Mouse (Mus musculus) neural tube, embryonic 15.5 days (tissue): ENCODE results near the gene Gm42906. TPM values are rescaled to one million over a fixed set of nuclear protein-coding genes. Genes with fewer than 3 reads are reported as not detected.

ENCODE experiments used
- ATAC-seq: fragments of 200-750 bp; cut with Nextera tagmentation; 2 replicates; pipeline ENCODE4 v1.8.0; 2017; ENCODE audit warnings: mild to moderate bottlenecking, moderate TSS enrichment, moderate library complexity; ENCODE audit not compliant: low FRiP score
- H3K27ac ChIP-seq: fragments of 300-500 bp; sonication (generic); replicated peaks from 2 replicates; pipeline ENCODE4 v1.5.1; 2015; ENCODE audit warnings: mild to moderate bottlenecking, inconsistent platforms
- H3K27me3 ChIP-seq: fragments of 300-500 bp; sonication (generic); replicated peaks from 2 replicates; pipeline ENCODE4 v1.6.1; 2015; ENCODE audit warnings: inconsistent platforms
- H3K36me3 ChIP-seq: fragments of 300-500 bp; sonication (generic); 2 replicates; pipeline ENCODE4 v1.6.1; 2015; ENCODE audit warnings: inconsistent platforms
- H3K4me1 ChIP-seq: fragments of 300-500 bp; sonication (generic); 2 replicates; pipeline ENCODE4 v1.6.1; 2015; ENCODE audit warnings: inconsistent platforms
- H3K4me2 ChIP-seq: fragments of 300-500 bp; sonication (generic); 2 replicates; pipeline ENCODE4 v1.6.1; 2015; ENCODE audit warnings: inconsistent platforms, mild to moderate bottlenecking, moderate library complexity
- H3K4me3 ChIP-seq: fragments of 300-500 bp; sonication (generic); replicated peaks from 2 replicates; pipeline ENCODE4 v1.5.1; 2015; ENCODE audit warnings: mild to moderate bottlenecking, inconsistent platforms
- H3K9ac ChIP-seq: fragments of 300-500 bp; sonication (generic); replicated peaks from 2 replicates; pipeline ENCODE4 v1.6.1; 2015; ENCODE audit warnings: mild to moderate bottlenecking, inconsistent platforms
- H3K9me3 ChIP-seq: fragments of 300-500 bp; sonication (generic); replicated peaks from 2 replicates; pipeline ENCODE4 v1.6.1; 2016; ENCODE audit warnings: inconsistent platforms
- WGBS: fragments of 180-500 bp; shearing (Covaris S2); methylation state at CpG from one replicate; pipeline ENCODE4 v1.1.7; 2015; ENCODE audit warnings: mixed read lengths; 5-methylcytosine and 5-hydroxymethylcytosine counted together
- polyA plus RNA-seq: library from polyadenylated mRNA; unstranded; fragments of >200 nt; fragmentation: Nextera tagmentation; extraction: Ambion mirVana; gene quantifications from 2 replicates; pipeline ENCODE4 v1.2.1, GENCODE M21; 2015

The Gm42906 gene
- polyA plus RNA-seq, 1 experiment from 2014 or later, result not detected

DNA sequence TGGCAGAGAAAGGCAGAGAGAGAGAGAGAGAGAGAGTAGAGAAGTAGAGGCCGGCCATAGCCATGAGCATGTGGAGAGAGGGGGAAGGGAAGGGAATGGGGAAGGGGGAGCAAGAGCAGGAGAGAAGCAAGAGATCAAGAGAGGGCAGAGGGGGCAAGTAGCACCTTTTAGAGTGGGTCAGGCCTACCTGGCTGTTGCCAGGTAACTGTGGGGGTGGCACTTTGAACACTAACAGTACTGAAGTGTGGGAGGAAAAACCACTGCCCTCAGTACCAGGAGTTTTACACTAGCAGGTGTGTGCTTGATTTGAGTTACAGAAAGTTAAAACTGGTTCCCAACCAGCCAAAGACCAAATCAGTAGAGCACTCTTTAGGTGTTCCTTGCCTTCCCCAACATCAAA, 272.7 kb downstream of the Gm42906 start:
- H3K4me3 ChIP-seq, result no peak overlapping the region
- H3K9ac ChIP-seq, result no peak overlapping the region
- no peak overlapping the region for H3K27ac ChIP-seq
- peaks cover 3% of the 10 kb centered on the region; the same call in 1 of the 2 replicates for H3K4me1 ChIP-seq
- no peaks in the 10 kb centered on the region for H3K9me3 ChIP-seq
- H3K4me2 ChIP-seq, result no peak overlapping the region
- no peak for ATAC-seq
- WGBS, result 84% methylated on average over 1 of the region's 1 CpGs
- H3K36me3 ChIP-seq, result no peaks in the 10 kb centered on the region
- H3K27me3 ChIP-seq, result no peaks in the 10 kb centered on the region

DNA sequence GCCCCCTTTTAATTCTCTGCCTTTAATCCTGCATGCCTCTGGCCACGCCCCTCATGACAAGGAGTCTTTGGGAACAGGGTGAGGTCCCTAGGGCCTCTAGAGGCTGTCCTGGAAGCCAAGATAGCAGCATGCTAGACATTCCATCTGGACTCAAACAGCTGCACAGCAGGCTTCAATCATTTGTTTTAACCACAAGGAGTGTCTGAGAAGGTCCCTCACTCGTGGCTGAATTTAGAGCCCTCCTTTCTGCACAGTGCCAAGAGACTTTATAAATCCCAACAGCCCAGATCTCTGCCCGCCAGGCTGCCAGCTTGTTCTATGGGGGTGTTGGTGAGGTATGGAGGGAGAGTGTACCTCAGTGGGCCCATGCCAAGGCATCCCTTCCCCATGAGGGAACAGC, 273.2 kb downstream of the Gm42906 start:
- no peak for ATAC-seq
- H3K9me3 ChIP-seq, result no peaks in the 10 kb centered on the region
- WGBS, result 42% methylated on average over 3 of the region's 3 CpGs
- H3K4me3 ChIP-seq, result no peak overlapping the region
- H3K4me2 ChIP-seq, result no peak overlapping the region
- no peaks in the 10 kb centered on the region for H3K36me3 ChIP-seq
- no peak overlapping the region for H3K9ac ChIP-seq
- H3K4me1 ChIP-seq, result 0 out of 2 replicates have a peak, but pooled peaks cover 5% of the 10 kb centered on the region
- H3K27ac ChIP-seq, result no peak overlapping the region
- H3K27me3 ChIP-seq, result no peaks in the 10 kb centered on the region

DNA sequence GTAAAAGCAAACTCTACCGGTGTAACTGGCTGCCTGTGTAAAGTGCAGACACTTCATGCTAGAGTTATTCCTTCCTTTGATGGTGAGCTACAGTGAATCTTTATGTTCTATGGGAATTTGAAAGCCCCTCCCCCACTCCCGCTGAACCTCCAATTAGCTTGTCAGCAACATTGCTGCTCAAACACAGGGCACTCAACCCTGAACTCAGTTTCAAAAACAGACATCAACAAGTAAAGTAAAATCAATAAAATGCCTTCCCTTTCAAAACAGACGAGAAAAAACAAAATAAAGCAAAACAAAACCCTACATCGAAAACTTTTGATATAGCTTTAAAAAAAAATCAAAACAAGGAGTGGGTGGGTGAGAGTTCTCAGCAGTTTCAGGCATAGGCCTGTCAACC, 273.9 kb downstream of the Gm42906 start:
- Histone ChIP-seq H3K4me3 (no peak overlapping the region), H3K4me2 (no peak overlapping the region), H3K36me3 (no peaks in the 10 kb centered on the region), H3K4me1 (0 out of 2 replicates have a peak, but pooled peaks cover 10% of the 10 kb centered on the region), H3K27ac (no peak overlapping the region), H3K9ac (no peak overlapping the region), H3K27me3 (no peaks in the 10 kb centered on the region), H3K9me3 (no peaks in the 10 kb centered on the region)
- 79% methylated on average over 4 of the region's 4 CpGs for WGBS
- no peak for ATAC-seq

DNA sequence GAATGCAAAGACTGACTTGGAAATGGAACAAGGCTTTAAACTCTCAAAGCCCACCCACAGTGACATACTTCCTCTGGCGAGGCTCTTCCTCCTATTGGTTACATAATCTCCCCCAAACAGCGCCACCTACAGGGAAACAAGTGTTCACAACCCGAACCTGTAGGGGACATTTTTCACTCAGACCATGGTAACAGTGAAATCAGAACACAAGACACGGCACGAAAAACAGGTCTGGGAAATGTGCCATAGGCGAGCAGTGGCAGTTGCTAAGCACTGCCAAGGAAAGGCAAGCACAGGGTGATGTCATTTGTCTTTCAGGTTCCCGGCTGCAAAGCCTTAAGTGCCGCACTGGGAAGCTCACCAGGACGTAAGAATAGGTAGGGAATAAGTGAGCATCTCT, 276.4 kb downstream of the Gm42906 start:
- Histone ChIP-seq H3K9ac (no peak overlapping the region), H3K27me3 (no peaks in the 10 kb centered on the region), H3K9me3 (no peaks in the 10 kb centered on the region), H3K4me2 (no peak overlapping the region), H3K27ac (no peak overlapping the region), H3K4me1 (0 out of 2 replicates have a peak, but pooled peaks cover 10% of the 10 kb centered on the region), H3K4me3 (no peak overlapping the region), H3K36me3 (no peaks in the 10 kb centered on the region)
- ATAC-seq, result no peak
- WGBS, result 79% methylated on average over 9 of the region's 9 CpGs

DNA sequence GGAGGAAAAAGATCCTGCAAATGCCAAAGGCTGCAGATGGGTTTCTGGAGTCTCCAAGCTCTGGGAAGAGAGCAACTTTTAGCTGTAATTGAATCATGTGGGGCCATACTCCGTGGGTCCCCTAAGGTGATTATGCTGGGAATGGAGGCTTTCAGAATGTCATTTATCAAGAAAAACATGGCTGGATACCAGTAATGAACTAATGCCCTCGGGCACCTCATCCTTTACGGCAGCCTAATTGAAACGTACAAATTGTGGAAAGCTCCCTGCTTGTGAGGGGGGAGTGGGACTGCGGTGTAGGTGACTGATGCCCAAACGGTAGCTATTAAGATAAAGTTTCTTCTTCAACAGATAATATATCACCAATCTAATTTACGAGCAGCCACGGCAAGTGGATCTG, 278.5 kb downstream of the Gm42906 start:
- H3K4me3 ChIP-seq, result no peak overlapping the region
- 30% methylated on average over 8 of the region's 8 CpGs for WGBS
- no peak for ATAC-seq

DNA sequence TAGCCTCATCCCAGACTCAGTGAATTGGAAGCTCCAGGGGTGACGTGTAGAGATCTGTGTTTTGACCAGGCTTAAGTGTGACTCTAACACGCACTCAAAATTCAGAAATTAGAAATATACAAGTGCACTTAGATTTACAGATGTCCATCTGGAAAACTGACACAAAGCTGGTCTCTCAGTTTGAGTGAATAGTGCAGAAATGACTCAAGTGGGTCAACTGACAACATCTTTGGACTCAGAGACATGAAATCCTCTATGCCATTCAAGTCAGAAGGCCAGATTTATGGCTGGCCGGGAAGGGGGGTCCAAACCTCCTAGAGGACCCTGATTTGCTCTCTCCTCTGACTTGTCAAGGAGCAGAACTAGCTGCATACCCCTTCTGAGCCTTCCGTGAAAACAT, 279.9 kb downstream of the Gm42906 start:
- Histone ChIP-seq H3K9ac (no peak overlapping the region), H3K9me3 (no peaks in the 10 kb centered on the region), H3K27me3 (no peaks in the 10 kb centered on the region), H3K4me3 (no peak overlapping the region), H3K4me1 (peaks cover 20% of the 10 kb centered on the region), H3K36me3 (no peaks in the 10 kb centered on the region), H3K27ac (no peak overlapping the region), H3K4me2 (no peak overlapping the region)
- WGBS, result 87% methylated on average over 4 of the region's 4 CpGs
- ATAC-seq, result no peak

More for the DNA sequence above, 278.5 kb downstream of the Gm42906 start:
- Histone ChIP-seq H3K9ac (no peak overlapping the region), H3K27me3 (no peaks in the 10 kb centered on the region), H3K27ac (no peak overlapping the region), H3K36me3 (no peaks in the 10 kb centered on the region), H3K9me3 (no peaks in the 10 kb centered on the region), H3K4me1 (0 out of 2 replicates have a peak, but pooled peaks cover 7% of the 10 kb centered on the region), H3K4me2 (no peak overlapping the region)

DNA sequence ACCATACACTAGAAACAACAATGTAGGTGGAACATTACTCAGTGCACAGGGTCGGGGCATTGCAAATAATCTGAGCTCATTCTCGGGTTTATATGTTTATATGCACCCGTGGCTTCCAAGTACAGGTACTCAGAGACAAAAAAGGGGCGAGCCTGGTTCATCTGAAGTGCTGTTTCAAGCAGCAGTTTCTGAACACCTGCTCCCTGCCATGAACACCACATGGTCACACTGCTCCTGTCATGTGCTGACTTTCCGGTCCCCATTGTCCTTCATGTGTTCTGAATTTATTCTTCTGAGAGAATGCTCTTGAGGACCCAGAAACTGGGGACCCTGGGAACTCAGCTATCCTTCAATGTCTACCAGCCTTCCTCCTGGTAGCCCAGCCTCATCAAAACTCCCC, 282.2 kb downstream of the Gm42906 start:
- Histone ChIP-seq H3K9ac (no peak overlapping the region), H3K27me3 (no peaks in the 10 kb centered on the region), H3K36me3 (no peaks in the 10 kb centered on the region), H3K4me2 (no peak overlapping the region), H3K4me3 (no peak overlapping the region), H3K4me1 (peaks cover 35% of the 10 kb centered on the region), H3K9me3 (no peaks in the 10 kb centered on the region), H3K27ac (no peak overlapping the region)
- no peak for ATAC-seq
- WGBS, result 56% methylated on average over 5 of the region's 5 CpGs

DNA sequence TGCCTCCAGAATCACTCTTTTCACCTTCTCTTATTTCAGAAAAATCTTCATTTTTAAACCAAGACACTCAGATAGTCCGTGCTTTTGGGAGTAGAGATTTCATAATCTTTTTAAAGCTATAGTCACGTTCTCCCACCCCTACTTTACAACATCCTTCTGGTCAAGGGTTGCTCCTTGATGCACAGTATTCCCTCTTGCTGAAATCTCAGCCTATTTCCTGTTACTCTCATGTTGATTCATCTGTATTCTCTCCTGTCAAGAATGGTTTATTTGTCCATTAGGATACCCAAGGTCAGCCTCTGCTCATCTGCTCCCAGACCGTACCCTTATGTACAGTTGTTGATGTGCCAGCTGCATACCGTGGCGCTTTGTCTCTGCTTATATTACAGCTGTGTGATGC, 284.0 kb downstream of the Gm42906 start:
- no peak overlapping the region for H3K4me2 ChIP-seq

DNA sequence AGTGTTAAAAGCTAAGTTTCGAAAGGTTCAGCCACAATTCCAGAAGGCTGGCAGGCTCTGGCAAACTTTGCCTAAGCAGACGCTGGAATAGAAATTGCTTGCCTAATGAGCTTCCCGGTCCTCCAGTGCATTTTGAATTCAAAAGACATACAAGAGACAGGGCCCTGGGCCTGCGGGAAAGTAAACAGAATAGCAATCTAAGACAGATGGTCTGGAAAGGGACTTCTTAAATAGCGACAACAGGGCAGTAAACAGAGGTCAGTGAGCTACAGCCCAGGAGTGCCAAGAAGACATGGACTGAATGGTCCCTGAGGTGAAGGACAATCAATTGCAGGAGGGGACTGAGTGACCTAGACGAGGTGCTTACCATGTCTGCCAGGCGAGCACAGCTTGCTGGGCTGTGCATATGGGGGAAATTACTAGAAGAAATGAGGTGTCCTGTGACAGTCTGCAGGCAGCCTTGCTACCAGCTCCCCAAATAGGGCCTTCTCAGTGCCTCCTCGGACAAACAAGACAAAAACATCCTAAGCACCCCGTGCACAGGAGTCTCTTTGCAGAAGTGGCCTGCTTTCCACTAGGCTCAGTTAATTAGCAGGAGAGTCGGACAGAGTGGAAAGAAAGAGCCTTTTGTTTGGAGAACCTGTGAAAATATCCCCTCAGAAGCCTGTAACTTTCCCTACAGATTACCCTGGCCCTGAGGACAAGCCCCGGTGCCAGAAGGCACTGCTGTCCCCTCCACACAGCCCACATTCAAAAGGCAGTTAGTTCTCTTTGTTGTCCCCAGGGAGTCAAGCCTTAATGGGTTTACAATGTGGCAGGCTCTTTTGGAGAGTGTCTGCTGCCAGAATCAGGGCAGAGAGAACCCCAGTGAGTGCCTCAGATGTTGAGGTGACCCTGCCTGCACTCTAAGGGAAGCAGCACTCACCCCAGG, 285.0 kb downstream of the Gm42906 start:
- Histone ChIP-seq H3K27ac (peak overlapping the region; percentile 71), H3K9ac (no peak overlapping the region), H3K9me3 (no peaks in the 10 kb centered on the region), H3K36me3 (no peaks in the 10 kb centered on the region), H3K4me3 (no peak overlapping the region), H3K4me2 (no peak overlapping the region; the same call in 1 of the 2 replicates), H3K4me1 (peaks cover 28% of the 10 kb centered on the region), H3K27me3 (no peaks in the 10 kb centered on the region)
- WGBS, result 9% methylated on average over 11 of the region's 11 CpGs
- ATAC-seq, result peak; percentile 66

More for the DNA sequence above, 284.0 kb downstream of the Gm42906 start:
- Histone ChIP-seq H3K9me3 (no peaks in the 10 kb centered on the region), H3K27ac (peak overlapping the region; percentile 71; the same call in 1 of the 2 replicates), H3K9ac (no peak overlapping the region), H3K4me3 (no peak overlapping the region), H3K27me3 (no peaks in the 10 kb centered on the region), H3K4me1 (peaks cover 28% of the 10 kb centered on the region), H3K36me3 (no peaks in the 10 kb centered on the region)
- ATAC-seq, result no peak
- WGBS, result 58% methylated on average over 5 of the region's 5 CpGs

DNA sequence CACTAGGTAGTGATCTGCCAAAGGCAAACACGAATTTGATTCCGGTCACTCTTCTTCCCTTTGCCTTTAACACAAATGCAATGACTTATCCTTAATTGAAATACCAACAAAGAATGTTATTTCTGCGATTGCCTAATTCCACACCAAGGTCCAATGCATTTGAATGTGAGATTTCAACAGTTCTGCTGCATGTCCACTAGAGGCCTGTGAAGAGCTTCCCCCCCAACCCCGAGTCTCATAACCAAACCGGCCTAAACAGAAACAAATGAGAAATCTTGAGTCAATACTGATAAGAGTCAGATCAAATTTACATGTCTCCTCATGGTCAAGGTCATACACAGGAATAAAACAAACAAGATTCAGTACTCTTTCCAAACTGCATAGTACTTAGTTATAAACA, 285.7 kb downstream of the Gm42906 start:
- H3K27ac ChIP-seq, result peak overlapping the region; percentile 71
- H3K27me3 ChIP-seq, result no peaks in the 10 kb centered on the region
- no peaks in the 10 kb centered on the region for H3K36me3 ChIP-seq
- H3K4me2 ChIP-seq, result no peak overlapping the region
- no peak overlapping the region for H3K9ac ChIP-seq
- WGBS, result 45% methylated on average over 5 of the region's 5 CpGs
- H3K9me3 ChIP-seq, result no peaks in the 10 kb centered on the region
- H3K4me3 ChIP-seq, result no peak overlapping the region
- peaks cover 28% of the 10 kb centered on the region for H3K4me1 ChIP-seq
- peak; percentile 42; the same call in 1 of the 2 replicates for ATAC-seq

DNA sequence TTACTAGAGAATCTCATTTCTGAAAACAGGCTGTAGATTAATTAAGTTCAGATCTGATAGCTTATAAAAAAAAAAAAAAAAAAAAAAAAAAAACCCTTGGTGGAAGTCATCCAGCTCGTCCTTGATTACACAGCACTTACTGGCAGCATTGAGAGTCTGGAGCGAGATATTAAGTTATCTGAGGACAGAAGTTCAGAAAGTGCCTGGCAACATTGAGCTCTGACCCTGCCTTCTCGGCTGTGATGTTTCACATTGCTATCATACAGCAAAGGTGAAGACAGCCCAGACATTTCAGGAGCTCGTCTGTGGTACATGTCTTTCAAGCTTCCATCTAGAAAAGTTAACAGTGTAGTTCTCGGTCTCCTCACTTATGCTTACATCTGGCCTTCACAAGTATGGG, 290.1 kb downstream of the Gm42906 start:
- Histone ChIP-seq H3K9me3 (no peaks in the 10 kb centered on the region), H3K4me2 (no peak overlapping the region), H3K27me3 (no peaks in the 10 kb centered on the region), H3K4me1 (peaks cover 15% of the 10 kb centered on the region), H3K36me3 (no peaks in the 10 kb centered on the region), H3K27ac (no peak overlapping the region), H3K4me3 (no peak overlapping the region), H3K9ac (no peak overlapping the region)
- ATAC-seq, result no peak
- WGBS, result 84% methylated on average over 5 of the region's 5 CpGs

DNA sequence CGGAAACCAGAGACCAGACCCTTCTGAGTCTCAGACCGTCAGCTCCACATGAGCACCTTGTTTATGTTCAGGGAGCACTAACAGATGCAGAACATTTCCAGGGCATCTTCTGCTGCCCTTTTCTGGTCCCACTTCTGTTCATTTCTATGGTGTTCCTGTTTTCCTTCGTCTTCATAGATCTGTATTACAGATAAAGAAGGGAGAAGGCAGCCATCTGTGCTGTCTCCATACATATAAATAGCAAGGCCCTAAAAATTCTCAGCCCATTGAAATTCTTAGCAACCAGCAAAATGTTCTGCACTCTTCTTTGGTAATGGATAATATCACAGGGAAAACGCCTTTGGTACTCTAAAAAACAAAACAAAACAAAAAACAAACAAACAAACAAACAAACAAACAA, 290.7 kb downstream of the Gm42906 start:
- 90% methylated on average over 4 of the region's 4 CpGs for WGBS
- Histone ChIP-seq H3K4me1 (peaks cover 11% of the 10 kb centered on the region; the same call in 1 of the 2 replicates), H3K9me3 (no peaks in the 10 kb centered on the region), H3K27ac (no peak overlapping the region), H3K9ac (no peak overlapping the region), H3K27me3 (no peaks in the 10 kb centered on the region), H3K4me2 (no peak overlapping the region), H3K4me3 (no peak overlapping the region), H3K36me3 (no peaks in the 10 kb centered on the region)
- no peak for ATAC-seq
